Mouse (Mus musculus) liver, embryonic 14.5 days (tissue): ENCODE results near the gene Mecom. TPM values are rescaled to one million over a fixed set of nuclear protein-coding genes. Genes with fewer than 3 reads are reported as not detected.

Experiments used
- ATAC-seq: fragments of 200-750 bp; cut with Nextera tagmentation; 2 replicates; pipeline ENCODE4 v1.8.0; 2017; ENCODE audit warnings: moderate number of reproducible peaks, mild to moderate bottlenecking, moderate library complexity; ENCODE audit not compliant: insufficient read depth
- DNase-seq, 3 experiments: peaks; one replicate each; pipeline ENCODE4 v3.0.0-alpha.2; 2012 to 2013; ENCODE audit warnings: low read depth in 3 of 3, low spot score in 3 of 3
- H3K27ac ChIP-seq: fragments of 300-500 bp; sonication (generic); 2 replicates; pipeline ENCODE4 v1.5.1; 2014; ENCODE audit warnings: moderate library complexity, mild to moderate bottlenecking, control low read depth, inconsistent platforms
- H3K27me3 ChIP-seq: fragments of 300-500 bp; sonication (generic); 2 replicates; pipeline ENCODE4 v1.6.1; 2014; ENCODE audit warnings: mild to moderate bottlenecking, low read length, moderate library complexity; ENCODE audit not compliant: control insufficient read depth, insufficient read depth
- H3K36me3 ChIP-seq: fragments of 300-500 bp; sonication (generic); replicated peaks from 2 replicates; pipeline ENCODE4 v1.6.1; 2014; ENCODE audit warnings: low read depth; ENCODE audit not compliant: control insufficient read depth, insufficient read depth
- H3K4me1 ChIP-seq, 2 experiments: fragments of 200-500 bp in 1 of 2; fragments of 300-500 bp in 1 of 2; sonication (generic) in 1 of 2; replicated peaks; 2 replicates each; pipeline ENCODE4 v1.6.1; 2012 to 2014; ENCODE audit warnings: antibody characterized with exemption in 1 of 2, inconsistent platforms in 1 of 2, low read length in 1 of 2; ENCODE audit not compliant: control insufficient read depth in 2 of 2, insufficient read depth in 2 of 2
- H3K4me2 ChIP-seq: fragments of 300-500 bp; sonication (generic); 2 replicates; pipeline ENCODE4 v1.6.1; 2014; ENCODE audit warnings: low read depth, mild to moderate bottlenecking, control low read depth, moderate library complexity
- H3K4me3 ChIP-seq, 2 experiments: fragments of 200-500 bp in 1 of 2; fragments of 300-500 bp in 1 of 2; sonication (generic) in 1 of 2; 2 replicates each; pipeline ENCODE4 v1.5.1; 2012 to 2014; ENCODE audit warnings: low read depth in 2 of 2, low read length in 2 of 2, mild to moderate bottlenecking in 2 of 2, control low read depth in 1 of 2, inconsistent platforms in 1 of 2, moderate library complexity in 1 of 2; ENCODE audit not compliant: insufficient read depth in 1 of 2
- H3K9ac ChIP-seq: fragments of 300-500 bp; sonication (generic); replicated peaks from 2 replicates; pipeline ENCODE4 v1.6.1; 2014; ENCODE audit warnings: mild to moderate bottlenecking, control low read depth, moderate library complexity
- H3K9me3 ChIP-seq: fragments of 300-500 bp; sonication (generic); 2 replicates; pipeline ENCODE4 v1.6.1; 2016; ENCODE audit warnings: low read length, mixed read lengths; ENCODE audit not compliant: control insufficient read depth
- CTCF ChIP-seq: IDR thresholded peaks from 2 replicates; pipeline ENCODE4 v1.5.1; 2016; ENCODE audit warnings: antibody characterized with exemption, low read depth, control low read depth
- EP300 ChIP-seq: IDR thresholded peaks from 2 replicates; pipeline ENCODE4 v1.6.1; 2016; ENCODE audit warnings: antibody characterized with exemption, low read depth
- WGBS: fragments of 180-500 bp; shearing (Covaris S2); extraction: QIAGEN DNeasy Blood & Tissue Kit; methylation state at CpG from one replicate; pipeline ENCODE4 v1.1.7; 2014; ENCODE audit not compliant: insufficient replicate concordance; 5-methylcytosine and 5-hydroxymethylcytosine counted together
- polyA plus RNA-seq, 2 experiments: library from polyadenylated mRNA; depleted of rRNA in 1 of 2; stranded (reverse) in 1 of 2; unstranded in 1 of 2; fragments of >200 nt; fragmentation: Nextera tagmentation in 1 of 2; extraction: Ambion mirVana in 1 of 2; gene quantifications; 2 replicates each; pipeline versions ENCODE4 v1.2.1 to v1.2.3; 2012 to 2014

Mecom gene
- polyA plus RNA-seq, 2 experiments, result 0.67 to 0.75 TPM

DNA sequence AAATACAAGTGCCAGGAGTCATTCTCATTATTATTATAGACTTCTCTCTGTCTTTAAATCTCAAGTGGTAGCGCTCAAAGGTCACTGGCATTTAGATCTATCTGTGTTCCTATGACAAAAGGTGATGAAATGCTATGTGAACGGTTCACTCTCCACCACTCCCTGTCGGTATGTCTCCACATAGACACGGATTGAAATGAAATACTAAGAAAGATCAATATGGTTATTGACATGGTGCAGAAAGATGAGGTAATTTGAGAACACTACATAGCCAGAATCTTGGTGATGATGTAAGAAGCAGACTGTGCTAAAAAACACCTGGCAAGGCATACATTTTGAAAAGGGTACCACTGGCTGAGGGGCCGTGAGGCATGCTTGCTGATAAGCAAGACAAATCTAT lies 294.1 kb downstream of the Mecom start:
- Histone ChIP-seq H3K9me3 (no peaks in the 10 kb centered on the region), H3K4me1 (no peaks in the 10 kb centered on the region), H3K4me2 (no peak overlapping the region), H3K36me3 (no peaks in the 10 kb centered on the region), H3K27ac (no peak overlapping the region), H3K4me3 (no peak overlapping the region), H3K9ac (no peak overlapping the region), H3K27me3 (no peaks in the 10 kb centered on the region)
- 61% methylated on average over 5 of the region's 5 CpGs for WGBS
- TF ChIP-seq CTCF (no peak), EP300 (no peak)
- DNase-seq (no peak), ATAC-seq (no peak)

GRCm38 (mm10) chr3:30248656-30249384 lies 299.0 kb downstream of the Mecom start:
- TF ChIP-seq EP300 (no peak), CTCF (no peak)
- Histone ChIP-seq H3K27me3 (no peaks in the 10 kb centered on the region), H3K4me3 (no peak overlapping the region), H3K4me2 (no peak overlapping the region), H3K9me3 (no peaks in the 10 kb centered on the region), H3K9ac (no peak overlapping the region), H3K4me1 (no peaks in the 10 kb centered on the region; a peak in 1 of 4 replicates), H3K27ac (no peak overlapping the region), H3K36me3 (no peaks in the 10 kb centered on the region)
- ATAC-seq (no peak), DNase-seq (no peak)
- WGBS, result 64% methylated on average over 4 of the region's 4 CpGs

GRCm38 (mm10) chr3:30247256-30247655 lies 300.6 kb downstream of the Mecom start:
- H3K27me3 ChIP-seq, result no peaks in the 10 kb centered on the region
- H3K27ac ChIP-seq, result no peak overlapping the region
- no peak overlapping the region for H3K4me2 ChIP-seq
- H3K4me1 ChIP-seq, result no peaks in the 10 kb centered on the region; a peak in 1 of 4 replicates
- no peaks in the 10 kb centered on the region for H3K36me3 ChIP-seq
- H3K9me3 ChIP-seq, result no peaks in the 10 kb centered on the region
- H3K9ac ChIP-seq, result no peak overlapping the region
- DNase-seq (no peak), ATAC-seq (no peak)
- 59% methylated on average over 5 of the region's 5 CpGs for WGBS
- TF ChIP-seq CTCF (no peak), EP300 (no peak)
- H3K4me3 ChIP-seq, result no peak overlapping the region

GRCm38 (mm10) chr3:30246431-30247041 lies 301.3 kb downstream of the Mecom start:
- no peaks in the 10 kb centered on the region for H3K27me3 ChIP-seq
- H3K9ac ChIP-seq, result no peak overlapping the region
- H3K4me1 ChIP-seq, result no peaks in the 10 kb centered on the region; a peak in 1 of 4 replicates
- H3K27ac ChIP-seq, result no peak overlapping the region
- no peak for TF ChIP-seq EP300
- no peak for TF ChIP-seq CTCF
- no peaks in the 10 kb centered on the region for H3K9me3 ChIP-seq
- ATAC-seq (no peak), DNase-seq (no peak)
- WGBS, result 45% methylated on average over 12 of the region's 12 CpGs
- H3K4me3 ChIP-seq, result no peak overlapping the region
- no peak overlapping the region for H3K4me2 ChIP-seq
- no peaks in the 10 kb centered on the region for H3K36me3 ChIP-seq

GRCm38 (mm10) chr3:30245950-30246349 lies 301.9 kb downstream of the Mecom start:
- no peak overlapping the region for H3K9ac ChIP-seq
- H3K9me3 ChIP-seq, result no peaks in the 10 kb centered on the region
- TF ChIP-seq CTCF (no peak), EP300 (no peak)
- H3K27me3 ChIP-seq, result no peaks in the 10 kb centered on the region
- no peak overlapping the region for H3K4me3 ChIP-seq
- no peaks in the 10 kb centered on the region for H3K36me3 ChIP-seq
- H3K4me2 ChIP-seq, result no peak overlapping the region
- no peaks in the 10 kb centered on the region; a peak in 1 of 4 replicates for H3K4me1 ChIP-seq
- WGBS, result 31% methylated on average over 5 of the region's 5 CpGs
- ATAC-seq (no peak), DNase-seq (no peak)
- H3K27ac ChIP-seq, result no peak overlapping the region
